Mouse (Mus musculus) layer of hippocampus, postnatal 25 days (tissue): ENCODE data around the gene Map2. TPM values are rescaled to one million over a fixed set of nuclear protein-coding genes. Genes with fewer than 3 reads are reported as not detected.
A peak's percentile ranks its signal among the peaks of the same experiment; 100 is the strongest.

Source experiments
- DNase-seq, 2 experiments: peaks; one replicate each; pipeline ENCODE4 v3.0.0; 2022; ENCODE audit warnings: mixed read lengths in 2 of 2, low spot score in 1 of 2; ENCODE audit errors: extremely low spot score in 1 of 2
- total RNA-seq, 2 experiments: library from RNA; stranded (reverse); gene quantifications; 2 replicates each; pipeline ENCODE4 v1.2.3; 2021

Map2 gene
- total RNA-seq, 2 experiments from 2014 or later: 974 to 1,066 TPM

DNA sequence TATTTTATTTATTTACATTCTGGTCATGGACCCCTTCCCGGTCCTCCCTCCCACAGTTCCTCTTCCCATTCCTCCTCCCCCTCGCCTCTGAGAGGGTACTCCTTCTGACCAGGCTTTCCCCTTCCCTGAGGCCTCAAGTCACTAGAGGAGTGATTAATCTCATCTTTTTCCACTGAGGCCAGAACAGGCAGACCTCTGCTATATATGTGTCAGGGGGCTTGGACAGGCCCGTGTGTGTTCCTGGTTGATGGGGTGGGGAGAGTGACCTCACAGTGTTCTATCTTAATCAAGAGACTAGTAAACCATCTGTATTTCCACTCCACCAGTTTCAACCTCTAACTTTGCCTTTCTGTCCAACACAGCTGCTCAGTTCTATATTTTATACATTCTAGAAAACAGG is 107.4 kb downstream of the Map2 start:
- no peak for DNase-seq

DNA sequence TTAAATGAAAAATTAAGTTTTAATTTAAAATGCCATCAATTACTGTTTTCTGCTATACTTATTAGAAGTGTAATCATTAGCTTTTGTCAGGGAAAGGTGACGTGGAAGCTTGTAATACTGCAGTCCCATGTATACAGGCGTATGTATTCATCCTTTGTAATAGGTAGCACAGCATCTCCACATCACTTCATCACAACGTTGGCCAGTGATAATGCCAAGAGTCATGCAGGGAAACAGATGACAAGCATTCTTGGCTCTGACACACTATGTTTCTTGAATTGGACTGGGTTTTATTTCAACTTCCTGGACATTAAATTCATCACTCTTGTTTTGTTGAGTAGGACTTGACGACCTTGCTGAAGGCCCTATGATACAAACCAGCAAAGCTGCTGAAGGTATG is 113.9 kb downstream of the Map2 start:
- DNase-seq: no peak

DNA sequence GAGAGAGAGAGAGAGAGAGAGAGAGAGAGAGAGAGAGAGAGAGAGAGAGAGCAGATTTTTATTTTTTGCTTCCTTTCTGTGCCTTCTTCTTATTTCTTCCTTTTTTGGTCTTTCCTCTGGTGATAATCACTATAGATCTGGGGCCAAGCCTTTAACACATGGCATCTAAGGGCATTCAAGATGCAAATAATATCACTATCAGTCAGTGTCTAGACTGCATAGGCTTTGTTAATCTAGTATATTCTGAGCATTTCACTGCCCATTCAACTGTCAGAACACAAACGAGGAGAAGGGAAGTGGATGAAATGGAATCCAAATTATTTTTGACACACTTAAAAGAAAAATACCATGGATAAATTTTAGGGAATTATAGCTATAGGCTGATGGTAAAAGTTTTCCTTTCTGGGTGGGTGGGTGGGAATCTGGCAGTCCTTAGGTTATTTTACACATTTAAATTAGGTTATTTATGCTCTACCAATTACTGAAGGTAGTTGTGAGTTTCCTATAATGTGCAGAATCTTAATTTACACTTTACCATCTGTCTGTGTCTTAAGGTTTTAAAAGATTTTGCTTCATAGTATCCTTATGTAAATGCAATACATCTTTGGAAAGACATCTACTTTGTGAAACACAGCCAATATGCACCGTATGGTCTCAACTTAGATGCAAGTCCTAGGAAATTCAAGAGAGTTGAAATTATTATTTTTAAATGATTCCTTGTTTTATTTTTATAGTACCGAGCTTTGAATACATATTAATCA is 117.2 kb downstream of the Map2 start:
- DNase-seq: no peak

DNA sequence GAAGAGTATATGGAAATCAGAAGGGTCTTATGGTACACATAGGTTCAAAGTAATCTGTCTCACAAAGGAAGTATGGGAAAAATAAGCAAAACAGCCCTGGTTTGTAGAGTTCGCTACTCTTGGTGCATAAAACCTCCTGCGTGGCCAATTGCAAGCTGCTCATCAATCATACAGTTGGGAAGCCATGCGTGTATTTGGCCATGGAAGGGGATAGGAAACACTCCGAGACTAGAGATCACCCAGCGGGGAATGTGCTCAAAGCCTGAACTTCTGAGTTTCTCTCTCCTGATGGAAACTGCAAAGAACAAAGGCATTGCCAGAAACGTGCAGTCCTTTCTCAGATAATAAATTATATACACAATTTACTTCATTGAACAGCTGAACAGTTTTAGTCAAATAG is 124.3 kb downstream of the Map2 start:
- DNase-seq: no peak

GRCm38 (mm10) chr1:66320378-66321135 is 145.5 kb downstream of the Map2 start:
- DNase-seq: no peak

GRCm38 (mm10) chr1:66321136-66321502 is 146.0 kb downstream of the Map2 start:
- no peak for DNase-seq

- DNase-seq: peak; percentile 66 to 73
Measured at GRCm38 (mm10) chr1:66321631-66322142, 146.6 kb downstream of the Map2 start.

DNA sequence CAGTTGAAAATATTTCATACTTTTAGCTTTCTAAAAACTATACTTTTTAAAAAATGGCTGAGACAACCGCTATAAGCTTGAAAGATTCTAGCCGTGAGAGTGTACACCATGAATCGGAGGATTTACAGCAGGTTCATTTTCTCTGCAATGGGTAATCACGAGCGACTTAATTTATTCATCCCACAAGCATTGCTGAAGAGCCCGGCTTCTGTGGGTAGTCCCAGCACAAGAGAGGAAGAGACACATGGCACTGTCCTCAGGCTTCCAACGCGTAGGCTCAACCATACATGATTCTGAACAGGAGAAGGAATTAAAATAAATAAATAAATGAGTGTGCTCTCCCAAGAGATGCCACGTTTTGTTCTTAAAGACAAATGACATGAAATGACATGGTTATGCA is 148.4 kb downstream of the Map2 start:
- DNase-seq: peak in 1 of 2 experiments; percentile 39

DNA sequence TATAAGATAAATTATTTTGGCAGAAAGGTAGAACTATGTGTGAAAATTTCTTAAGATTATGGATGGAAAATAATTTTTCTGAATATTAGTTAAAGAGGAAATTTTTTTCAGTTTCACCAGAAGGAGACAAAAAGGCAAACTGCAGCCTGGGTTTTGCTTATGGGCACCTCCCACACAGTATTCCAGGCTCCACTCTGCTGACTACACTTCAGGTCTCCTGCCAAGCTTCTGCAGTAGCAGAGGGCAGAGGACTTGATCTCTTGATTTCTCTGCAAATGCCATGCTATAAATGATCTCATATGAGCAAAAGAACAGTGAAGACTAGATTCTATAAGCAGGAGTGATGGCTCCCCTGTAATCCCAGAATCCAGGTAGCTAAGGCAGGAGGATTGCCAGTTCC is 149.9 kb downstream of the Map2 start:
- no peak for DNase-seq

DNA sequence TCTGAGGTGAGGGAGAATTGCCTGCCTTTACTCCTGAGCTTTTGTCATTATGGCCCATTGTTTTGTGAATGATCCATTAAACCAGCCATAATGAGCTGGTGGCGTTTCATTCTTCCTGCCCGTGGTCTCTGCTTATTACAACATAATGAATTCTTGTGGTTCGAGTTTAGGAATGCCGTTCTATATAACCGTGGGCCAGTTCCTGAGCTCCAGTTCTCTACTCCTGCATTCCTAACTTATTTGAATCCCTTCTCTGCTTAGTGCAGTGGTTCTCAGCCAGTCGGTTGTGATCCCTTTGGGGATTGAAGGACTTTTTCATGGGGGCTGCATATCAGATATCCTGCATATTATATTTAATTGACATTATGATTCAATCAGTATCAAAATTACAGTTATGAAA is 153.9 kb downstream of the Map2 start:
- no peak for DNase-seq

- DNase-seq: no peak
Measured at GRCm38 (mm10) chr1:66329534-66329933, 154.5 kb downstream of the Map2 start.

DNA sequence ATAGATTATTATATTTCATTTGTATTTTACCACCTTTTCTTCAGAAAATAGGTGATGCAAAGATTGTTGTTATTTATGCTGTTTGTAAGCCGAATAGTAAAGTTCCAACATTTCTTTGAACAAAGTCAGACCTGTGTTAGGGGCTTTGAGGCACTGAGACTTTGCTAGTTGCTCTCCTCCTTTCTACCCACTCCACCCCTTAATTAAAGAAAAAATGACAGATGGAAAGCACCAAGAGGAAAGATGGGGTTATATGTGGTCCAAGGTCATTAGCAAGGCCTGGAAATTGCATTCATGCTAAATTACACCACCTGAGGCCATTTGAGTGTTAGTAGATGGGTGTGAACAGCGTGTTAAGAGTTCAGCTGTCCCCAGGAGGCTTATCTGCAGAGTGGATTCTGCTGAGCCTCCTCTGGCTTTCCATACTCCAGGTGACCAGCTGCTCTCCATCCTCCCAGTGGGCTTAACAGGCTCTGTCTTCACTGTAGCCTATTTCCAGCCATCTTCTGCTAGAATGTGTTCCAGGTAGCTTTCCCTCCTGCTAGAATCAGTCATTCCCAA is 160.7 kb downstream of the Map2 start:
- no peak for DNase-seq

GRCm38 (mm10) chr1:66339213-66339612 is 164.1 kb downstream of the Map2 start:
- DNase-seq: no peak

DNA sequence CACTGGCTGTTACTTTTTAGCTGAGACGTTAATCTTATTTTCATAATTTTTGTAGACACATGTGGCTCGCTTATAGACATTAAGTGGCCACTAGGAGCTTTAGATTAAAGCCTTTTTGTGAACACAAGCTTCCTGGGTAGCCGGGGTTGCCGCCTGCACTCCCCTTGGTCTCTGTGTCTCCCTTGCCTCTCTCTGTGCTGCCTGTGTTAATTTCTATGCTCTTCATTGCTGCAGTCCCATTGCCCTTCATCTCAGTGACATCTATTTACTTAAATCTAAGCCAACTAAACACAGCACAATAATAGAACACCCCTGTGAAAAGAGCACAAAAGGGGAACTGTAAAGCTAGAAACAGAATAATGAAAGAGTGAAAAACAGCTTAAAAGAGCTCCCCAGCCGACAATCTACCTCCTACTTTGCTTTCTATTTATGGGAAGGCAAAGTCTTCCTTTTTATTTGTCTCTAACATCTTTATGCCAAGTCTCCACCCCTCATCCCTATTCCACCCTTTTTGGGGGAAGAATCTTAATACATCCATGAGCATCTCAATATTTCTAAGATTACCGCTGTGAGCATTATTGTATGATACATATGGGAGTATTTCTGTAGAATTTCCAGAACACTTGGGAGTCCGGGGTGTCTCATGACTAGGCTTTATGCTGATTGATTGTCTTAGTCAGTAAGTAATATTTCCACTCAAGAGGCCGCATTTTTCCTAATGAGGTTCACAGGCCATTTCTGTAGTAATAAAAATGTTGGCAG is 173.5 kb downstream of the Map2 start:
- DNase-seq: no peak

- no peak for DNase-seq
Measured at GRCm38 (mm10) chr1:66349166-66349835, 174.2 kb downstream of the Map2 start.

DNA sequence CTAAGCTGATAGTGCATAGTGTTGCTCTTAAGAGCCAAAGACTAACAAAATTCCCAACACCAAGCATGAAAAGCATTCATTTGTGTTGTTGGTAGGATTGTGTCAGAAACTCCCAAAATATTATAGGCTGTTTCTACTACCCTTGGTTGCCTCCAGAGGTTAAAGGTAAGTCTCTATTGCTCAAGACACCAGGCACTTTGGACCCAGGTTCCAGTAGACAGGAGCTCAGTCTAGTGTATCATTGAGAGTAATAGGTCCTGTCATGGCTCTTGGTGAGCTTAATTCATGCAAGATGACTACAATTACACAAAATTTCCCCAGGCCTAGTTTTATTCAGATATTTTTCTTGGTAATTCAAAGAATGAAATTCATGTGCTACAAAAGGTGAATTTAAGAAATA is 176.3 kb downstream of the Map2 start:
- DNase-seq: no peak

DNA sequence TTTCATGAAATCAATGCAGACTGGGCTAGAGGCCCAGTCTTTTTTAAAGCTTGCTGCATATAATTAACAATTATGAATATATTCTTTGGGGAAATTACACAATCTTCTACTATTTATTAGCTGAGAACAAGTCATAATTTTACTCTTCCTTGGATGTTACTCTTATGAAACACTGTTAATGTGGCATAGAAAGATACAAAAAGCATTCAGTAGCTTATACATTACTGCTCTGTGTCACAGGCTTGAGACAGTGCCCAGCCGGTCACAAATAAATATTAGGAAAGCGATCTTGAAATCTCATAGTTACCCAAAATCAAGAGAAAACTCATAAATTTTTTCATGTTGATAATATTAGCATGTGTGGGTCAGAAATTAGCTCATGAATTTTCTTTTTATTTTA is 186.7 kb downstream of the Map2 start:
- DNase-seq: no peak

- DNase-seq: no peak
Measured at GRCm38 (mm10) chr1:66363285-66363684, 188.2 kb downstream of the Map2 start.

DNA sequence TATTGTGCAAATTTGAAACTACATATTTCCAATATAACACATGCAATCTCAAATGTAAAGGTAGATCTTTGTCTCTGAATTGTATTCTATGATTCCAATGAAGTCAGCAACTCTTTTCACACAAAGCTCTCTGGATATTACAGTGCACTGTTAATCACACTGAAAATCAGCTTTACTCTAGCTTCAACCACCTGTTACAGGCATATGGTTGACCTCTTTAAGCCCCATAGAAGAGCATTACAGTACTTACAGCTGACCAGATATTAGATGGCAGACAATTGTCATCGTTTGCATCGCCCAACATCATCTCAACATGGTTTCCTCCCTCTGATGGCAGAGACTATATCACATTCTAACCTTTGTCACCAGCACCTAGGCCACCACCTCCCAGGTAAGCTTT is 189.3 kb downstream of the Map2 start:
- DNase-seq: no peak

GRCm38 (mm10) chr1:66365600-66365999 is 190.5 kb downstream of the Map2 start:
- no peak for DNase-seq
